Mouse (Mus musculus) CD4-positive, CD25-positive, alpha-beta regulatory T cell, adult 2 months (primary cell): ENCODE measurements around the gene Scn3b.

Experiments
- DNase-seq: peaks from one replicate; pipeline ENCODE4 v3.0.0-alpha.2; 2012; ENCODE audit warnings: low read depth, low spot score

The Scn3b gene

DNA sequence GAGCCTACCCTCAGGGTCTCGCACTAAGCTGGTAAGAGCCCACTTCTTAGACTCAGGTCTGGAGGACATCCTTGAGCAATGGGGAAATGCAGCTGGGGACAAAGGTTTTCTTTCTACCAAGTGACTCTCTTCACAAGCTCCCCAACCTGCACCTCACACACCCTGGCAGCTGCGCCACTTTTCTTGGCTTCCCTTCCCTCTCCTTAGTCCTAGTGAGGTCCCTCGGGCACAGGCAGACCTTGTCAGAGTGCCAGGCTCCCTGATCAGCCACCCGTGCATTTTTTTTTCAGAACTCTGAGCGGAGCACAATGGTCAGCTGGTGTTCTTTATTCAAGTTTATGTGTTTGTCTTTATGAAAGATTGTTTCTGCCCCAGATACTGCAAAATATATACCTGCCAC, 67.7 kb downstream of the Scn3b start:
- no peak for DNase-seq

GRCm38 (mm10) chr9:40337131-40337820, 68.3 kb downstream of the Scn3b start:
- DNase-seq: no peak

DNA sequence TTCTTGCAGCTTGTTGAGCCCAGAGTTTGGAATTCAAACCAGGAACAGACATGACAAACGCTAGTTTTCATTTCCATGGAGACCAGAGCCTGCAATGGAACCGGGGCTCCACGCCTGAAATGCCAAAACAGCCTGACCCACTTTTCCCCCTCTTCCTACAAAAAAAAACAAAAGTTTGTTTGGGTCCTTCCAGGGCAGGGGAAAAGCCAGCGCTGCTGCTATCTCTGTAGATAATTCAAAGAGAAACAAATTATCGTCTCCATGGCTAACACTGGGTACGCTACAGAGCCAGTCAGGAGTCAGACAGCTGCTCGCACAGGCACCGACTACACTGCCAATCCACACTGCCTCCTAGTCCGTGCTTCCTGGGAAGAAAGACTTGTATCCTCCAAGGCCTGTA, 70.6 kb downstream of the Scn3b start:
- DNase-seq: no peak
